Mouse (Mus musculus) stomach, postnatal 0 days (tissue): ENCODE results near the gene Snx32.

Source experiments
- CTCF ChIP-seq: IDR thresholded peaks from 2 replicates; pipeline ENCODE4 v1.5.1; 2016; ENCODE audit warnings: antibody characterized with exemption, low read depth, mild to moderate bottlenecking, moderate library complexity
- EP300 ChIP-seq: optimal IDR thresholded peaks from 2 replicates; pipeline ENCODE3; 2016; ENCODE audit warnings: antibody characterized with exemption

DNA sequence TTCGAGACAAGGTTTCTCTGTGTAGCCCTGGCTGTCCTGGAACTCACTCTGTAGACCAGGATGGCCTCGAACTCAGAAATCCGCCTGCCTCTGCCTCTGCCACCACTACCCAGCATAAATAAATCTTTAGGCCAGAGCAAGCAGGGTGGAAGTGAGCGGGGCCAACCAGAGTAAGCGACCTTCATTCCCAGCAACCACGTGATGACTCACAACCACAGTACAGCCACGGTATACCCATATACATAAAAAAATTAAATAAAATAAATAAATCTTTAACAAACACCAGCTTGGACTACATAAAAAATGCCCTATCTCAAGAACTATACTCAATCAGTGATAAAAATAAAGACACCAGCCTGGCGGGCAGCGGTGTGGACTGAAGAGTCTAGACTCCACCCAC lies 33.0 kb upstream of the Snx32 start:
- no peak for TF ChIP-seq CTCF
- no peak for TF ChIP-seq EP300
